Mouse (Mus musculus): ENCODE measurements at regions not wholly inside any gene's neighbourhood (a gene's known extent, or its start where the extent isn't known, plus 50 kb on each side); places are given as distances from the start of the nearest gene placed in this dataset.
"Not testable (repeated sequence)": the region's sequence is repeated elsewhere in the genome, so short reads cannot be mapped to it uniquely, and the experiment has no call there.

GRCm38 (mm10) chr12:20802027-20802426 is 188.2 kb upstream of the Asap2 start:
- not testable (repeated sequence) for TF ChIP-seq EP300, CTCF (IDR thresholded peaks at IDR 0.05)

Data from lung, postnatal 0 days (tissue).